Mouse (Mus musculus) neural tube, embryonic 10.5 days (tissue): ENCODE data around the gene Aqp7.

Experiments used
- DNase-seq: peaks from one replicate; pipeline ENCODE4 v3.0.0-alpha.2; 2017; ENCODE audit warnings: low spot score; ENCODE audit errors: extremely low spot score

Gene Aqp7

GRCm38 (mm10) chr4:41000842-41001639 lies 46.9 kb downstream of the Aqp7 start:
- DNase-seq, result no peak

- no peak for DNase-seq
Measured at GRCm38 (mm10) chr4:41000271-41000670, 47.7 kb downstream of the Aqp7 start.

GRCm38 (mm10) chr4:40997916-40998315 lies 50.0 kb downstream of the Aqp7 start:
- DNase-seq, result no peak

GRCm38 (mm10) chr4:40996302-40996701 lies 51.6 kb downstream of the Aqp7 start:
- DNase-seq, result no peak

GRCm38 (mm10) chr4:40989633-40990032 lies 58.3 kb downstream of the Aqp7 start:
- no peak for DNase-seq

- DNase-seq, result no peak
Measured at GRCm38 (mm10) chr4:40983686-40984085, 64.3 kb downstream of the Aqp7 start.
